Mouse (Mus musculus): Measurements from ENCODE around the gene Gabarapl1. TPM values are rescaled to one million over a fixed set of nuclear protein-coding genes. Genes with fewer than 3 reads are reported as not detected.

Gabarapl1 gene
- polyA plus RNA-seq, 1 experiment from 2014 or later = 175 TPM

- Histone ChIP-seq H3K4me2 (no peak overlapping the region), H3K9me3 (no peaks in the 10 kb centered on the region), H3K9ac (no peak overlapping the region), H3K27ac (no peak overlapping the region), H3K4me3 (no peak overlapping the region), H3K4me1 (replicated peaks) (peaks cover 13% of the 10 kb centered on the region; the same call in 1 of the 2 replicates), H3K36me3 (peaks cover 52% of the 10 kb centered on the region), H3K27me3 (no peaks in the 10 kb centered on the region)
- ATAC-seq (ENCODE audit: low FRiP score) = no peak
- 93% methylated on average over 3 of the region's 3 CpGs for WGBS
These were observed 9.6 kb downstream of the Gabarapl1 start for GRCm38 (mm10) chr6:129542540-129542939.

GRCm38 (mm10) chr6:129543709-129544606 is 11.0 kb downstream of the Gabarapl1 start:
- ATAC-seq (ENCODE audit: low FRiP score) = peak; percentile 80
- Histone ChIP-seq H3K9me3 (no peaks in the 10 kb centered on the region), H3K9ac (no peak overlapping the region), H3K4me3 (no peak overlapping the region), H3K4me1 (replicated peaks) (peaks cover 12% of the 10 kb centered on the region; the same call in 1 of the 2 replicates), H3K36me3 (peaks cover 38% of the 10 kb centered on the region), H3K27me3 (no peaks in the 10 kb centered on the region), H3K27ac (peak overlapping the region; percentile 26; the same call in 1 of the 2 replicates), H3K4me2 (no peak overlapping the region)
- 57% methylated on average over 6 of the region's 6 CpGs for whole genome bisulfite sequencing

GRCm38 (mm10) chr6:129547277-129547676 is 14.3 kb downstream of the Gabarapl1 start:
- Histone ChIP-seq H3K4me2 (no peak overlapping the region), H3K27ac (no peak overlapping the region), H3K36me3 (peaks cover 6% of the 10 kb centered on the region), H3K4me1 (replicated peaks) (peaks cover 5% of the 10 kb centered on the region; the same call in 1 of the 2 replicates), H3K9me3 (no peaks in the 10 kb centered on the region), H3K4me3 (no peak overlapping the region), H3K9ac (no peak overlapping the region), H3K27me3 (no peaks in the 10 kb centered on the region)
- WGBS = 89% methylated on average over 2 of the region's 2 CpGs
- no peak for ATAC-seq (ENCODE audit: low FRiP score)

GRCm38 (mm10) chr6:129548009-129548408 is 15.0 kb downstream of the Gabarapl1 start:
- Histone ChIP-seq H3K36me3 (no peaks in the 10 kb centered on the region; the same call in 1 of the 2 replicates), H3K9me3 (no peaks in the 10 kb centered on the region), H3K4me3 (no peak overlapping the region), H3K27ac (no peak overlapping the region), H3K4me2 (no peak overlapping the region), H3K9ac (no peak overlapping the region), H3K4me1 (replicated peaks) (peaks cover 5% of the 10 kb centered on the region; the same call in 1 of the 2 replicates), H3K27me3 (no peaks in the 10 kb centered on the region)
- no peak for ATAC-seq (ENCODE audit: low FRiP score)
- WGBS = 76% methylated on average over 3 of the region's 3 CpGs

- no peaks in the 10 kb centered on the region for H3K36me3 ChIP-seq
- H3K4me3 ChIP-seq = no peak overlapping the region
- H3K27me3 ChIP-seq = no peaks in the 10 kb centered on the region
- no peak overlapping the region for H3K4me2 ChIP-seq
- H3K9me3 ChIP-seq = no peaks in the 10 kb centered on the region
- H3K4me1 ChIP-seq (replicated peaks) = 0 out of 2 replicates have a peak, but pooled peaks cover 3% of the 10 kb centered on the region
- H3K27ac ChIP-seq = no peak overlapping the region
- H3K9ac ChIP-seq = no peak overlapping the region
- peak; percentile 23; the same call in 1 of the 2 replicates for ATAC-seq (ENCODE audit: low FRiP score)
These were observed 24.5 kb downstream of the Gabarapl1 start for GRCm38 (mm10) chr6:129557298-129558023.

- H3K4me2 ChIP-seq = no peak overlapping the region
- 0 out of 2 replicates have a peak, but pooled peaks cover 3% of the 10 kb centered on the region for H3K4me1 ChIP-seq (replicated peaks)
- H3K4me3 ChIP-seq = no peak overlapping the region
- H3K27me3 ChIP-seq = no peaks in the 10 kb centered on the region
- no peaks in the 10 kb centered on the region for H3K9me3 ChIP-seq
- H3K36me3 ChIP-seq = no peaks in the 10 kb centered on the region
- no peak overlapping the region for H3K27ac ChIP-seq
- ATAC-seq (ENCODE audit: low FRiP score) = peak; percentile 87
- H3K9ac ChIP-seq = no peak overlapping the region
- WGBS = 18% methylated on average over 12 of the region's 12 CpGs
These were observed 26.1 kb downstream of the Gabarapl1 start for GRCm38 (mm10) chr6:129558946-129559640.

- H3K27ac ChIP-seq = no peak overlapping the region
- 63% methylated on average over 4 of the region's 4 CpGs for WGBS
- ATAC-seq (ENCODE audit: low FRiP score) = 0 out of 2 replicates have a peak, but pooled peaks have one; percentile 29
These were observed 26.7 kb downstream of the Gabarapl1 start for GRCm38 (mm10) chr6:129559641-129560027.

GRCm38 (mm10) chr6:129565257-129565656 is 32.3 kb downstream of the Gabarapl1 start:
- Histone ChIP-seq H3K4me1 (replicated peaks) (no peaks in the 10 kb centered on the region), H3K36me3 (no peaks in the 10 kb centered on the region), H3K9me3 (no peaks in the 10 kb centered on the region), H3K27ac (no peak overlapping the region), H3K9ac (no peak overlapping the region), H3K4me3 (no peak overlapping the region), H3K4me2 (no peak overlapping the region), H3K27me3 (no peaks in the 10 kb centered on the region)
- WGBS = 86% methylated on average over 2 of the region's 2 CpGs
- ATAC-seq (ENCODE audit: low FRiP score) = no peak

More at GRCm38 (mm10) chr6:129559641-129560027, 26.7 kb downstream of the Gabarapl1 start:
- no peaks in the 10 kb centered on the region for H3K27me3 ChIP-seq
- no peak overlapping the region for H3K9ac ChIP-seq
- no peaks in the 10 kb centered on the region for H3K36me3 ChIP-seq
- 0 out of 2 replicates have a peak, but pooled peaks cover 3% of the 10 kb centered on the region for H3K4me1 ChIP-seq (replicated peaks)
- H3K4me2 ChIP-seq = no peak overlapping the region
- no peak overlapping the region for H3K4me3 ChIP-seq
- no peaks in the 10 kb centered on the region for H3K9me3 ChIP-seq

DNA sequence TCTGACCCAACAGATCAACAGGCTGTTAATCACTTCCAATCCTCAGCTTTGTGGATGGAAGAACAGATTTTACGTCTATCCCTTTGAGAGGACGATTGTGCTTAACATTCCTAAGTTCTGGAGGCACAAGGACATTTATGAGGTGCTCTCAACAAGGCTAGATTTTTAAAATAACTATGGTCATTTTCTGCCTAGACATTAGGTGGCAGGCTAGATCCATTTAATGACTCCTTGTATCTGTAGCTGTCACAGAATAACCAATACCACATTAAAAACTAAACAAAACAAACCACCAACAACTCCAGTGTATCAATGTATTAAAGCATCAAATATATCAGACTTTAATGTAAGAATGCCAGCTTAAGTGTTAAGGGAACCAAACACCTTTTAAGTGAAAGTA is 42.4 kb downstream of the Gabarapl1 start:
- Histone ChIP-seq H3K27ac (no peak overlapping the region), H3K4me1 (replicated peaks) (no peaks in the 10 kb centered on the region), H3K4me3 (no peak overlapping the region), H3K9ac (no peak overlapping the region), H3K27me3 (no peaks in the 10 kb centered on the region), H3K4me2 (no peak overlapping the region), H3K36me3 (no peaks in the 10 kb centered on the region), H3K9me3 (no peaks in the 10 kb centered on the region)
- 55% methylated on average over 2 of the region's 2 CpGs for WGBS
- no peak for ATAC-seq (ENCODE audit: low FRiP score)

DNA sequence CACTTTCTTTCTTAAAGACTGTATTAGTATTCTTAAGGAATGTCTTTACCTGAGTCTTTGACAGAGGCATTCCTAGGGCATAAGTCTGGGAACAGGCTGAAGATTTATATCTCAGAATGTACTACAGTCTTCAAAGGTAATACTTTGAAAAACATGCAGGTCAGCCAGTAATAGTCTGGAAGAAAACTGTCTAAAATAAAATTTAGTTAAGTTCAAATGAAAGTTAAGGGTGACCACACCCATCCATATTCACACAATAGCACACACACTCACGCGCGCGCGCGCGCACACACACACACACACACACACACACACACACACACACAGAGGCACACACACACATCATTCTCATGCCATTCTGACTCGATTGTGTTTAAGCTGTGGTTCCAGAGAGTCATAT is 44.6 kb downstream of the Gabarapl1 start, which contains the start of gene Klre1:
Klre1 (plus strand) TSS at position 301 of the 400 bp plus-strand sequence.
- H3K9me3 ChIP-seq = no peaks in the 10 kb centered on the region
- no peaks in the 10 kb centered on the region for H3K4me1 ChIP-seq (replicated peaks)
- H3K27me3 ChIP-seq = no peaks in the 10 kb centered on the region
- no peak within 1 kb of the TSS for H3K9ac ChIP-seq
- H3K36me3 ChIP-seq = no peaks in the 10 kb centered on the region
- no peak within 1 kb of the TSS for H3K27ac ChIP-seq
- no peak within 1 kb of the TSS for H3K4me2 ChIP-seq
- WGBS = 93% methylated on average over 8 of the region's 8 CpGs
- no peak for ATAC-seq (ENCODE audit: low FRiP score)
- no peak within 1 kb of the TSS for H3K4me3 ChIP-seq

GRCm38 (mm10) chr6:129581274-129581673 is 48.3 kb downstream of the Gabarapl1 start:
- Histone ChIP-seq H3K4me3 (no peak overlapping the region), H3K4me2 (no peak overlapping the region), H3K27me3 (no peaks in the 10 kb centered on the region), H3K9me3 (no peaks in the 10 kb centered on the region), H3K4me1 (replicated peaks) (no peaks in the 10 kb centered on the region), H3K36me3 (no peaks in the 10 kb centered on the region), H3K27ac (no peak overlapping the region), H3K9ac (no peak overlapping the region)
- no peak for ATAC-seq (ENCODE audit: low FRiP score)
- WGBS = 68% methylated on average over 4 of the region's 4 CpGs

DNA sequence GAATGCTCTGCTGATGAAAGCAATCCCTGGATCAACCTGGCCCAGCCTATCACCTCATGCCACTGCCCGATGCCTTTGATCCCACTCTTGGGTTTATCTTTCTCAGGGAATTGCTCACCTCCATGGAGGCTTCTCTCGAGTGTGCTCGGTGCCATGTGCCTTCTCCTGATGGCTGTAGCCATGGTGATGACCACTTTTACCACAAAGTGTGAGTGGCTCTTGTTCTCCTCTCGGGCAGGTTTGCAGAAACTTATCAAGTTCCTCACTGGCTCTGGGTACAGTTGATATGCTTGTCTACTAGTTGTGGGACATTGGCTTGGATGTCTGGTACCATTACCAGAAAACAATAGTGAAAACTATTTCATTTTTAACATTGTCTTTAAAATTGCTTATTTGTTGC is 48.9 kb downstream of the Gabarapl1 start:
- H3K4me1 ChIP-seq (replicated peaks) = no peaks in the 10 kb centered on the region
- no peak overlapping the region for H3K27ac ChIP-seq
- no peaks in the 10 kb centered on the region for H3K36me3 ChIP-seq
- no peak overlapping the region for H3K4me3 ChIP-seq
- no peak for ATAC-seq (ENCODE audit: low FRiP score)
- no peak overlapping the region for H3K4me2 ChIP-seq
- H3K9me3 ChIP-seq = no peaks in the 10 kb centered on the region
- no peak overlapping the region for H3K9ac ChIP-seq
- H3K27me3 ChIP-seq = no peaks in the 10 kb centered on the region
- WGBS = 84% methylated on average over 4 of the region's 4 CpGs

Measured in hindbrain, embryonic 13.5 days (tissue).